Mouse (Mus musculus) erythroblast, embryonic 14.5 days (primary cell): ENCODE measurements around the gene Met. TPM values are rescaled to one million over a fixed set of nuclear protein-coding genes. Genes with fewer than 3 reads are reported as not detected.

ENCODE experiments used
- H3K27me3 ChIP-seq: 2 replicates; pipeline ENCODE4 v1.6.1; 2012; ENCODE audit warnings: inconsistent platforms; ENCODE audit not compliant: control insufficient read depth
- H3K36me3 ChIP-seq: 2 replicates; pipeline ENCODE4 v1.6.1; 2012; ENCODE audit warnings: mild to moderate bottlenecking, inconsistent platforms; ENCODE audit not compliant: control insufficient read depth
- H3K4me1 ChIP-seq: 2 replicates; pipeline ENCODE4 v1.6.1; 2012; ENCODE audit warnings: inconsistent platforms; ENCODE audit not compliant: control insufficient read depth
- H3K4me3 ChIP-seq: replicated peaks from 2 replicates; pipeline ENCODE3; 2012; ENCODE audit warnings: moderate library complexity, mild to moderate bottlenecking, inconsistent platforms
- H3K9me3 ChIP-seq: 2 replicates; pipeline ENCODE4 v1.6.1; 2012; ENCODE audit warnings: low read length, inconsistent platforms, mixed read lengths; ENCODE audit not compliant: control insufficient read depth
- GATA1 ChIP-seq: IDR thresholded peaks from 2 replicates; pipeline ENCODE4 v1.6.1; 2012; ENCODE audit warnings: low read length, inconsistent platforms, mixed read lengths
- TAL1 ChIP-seq: IDR thresholded peaks from 3 replicates; pipeline ENCODE4 v1.6.1; 2012; ENCODE audit warnings: low read length, inconsistent platforms, mixed read lengths
- polyA plus RNA-seq: library from polyadenylated mRNA; stranded (reverse); fragments of >175 nt; gene quantifications from 2 replicates; pipeline ENCODE4 v1.2.3, GENCODE M21; 2012

Met gene
- polyA plus RNA-seq, 1 experiment = not detected

DNA sequence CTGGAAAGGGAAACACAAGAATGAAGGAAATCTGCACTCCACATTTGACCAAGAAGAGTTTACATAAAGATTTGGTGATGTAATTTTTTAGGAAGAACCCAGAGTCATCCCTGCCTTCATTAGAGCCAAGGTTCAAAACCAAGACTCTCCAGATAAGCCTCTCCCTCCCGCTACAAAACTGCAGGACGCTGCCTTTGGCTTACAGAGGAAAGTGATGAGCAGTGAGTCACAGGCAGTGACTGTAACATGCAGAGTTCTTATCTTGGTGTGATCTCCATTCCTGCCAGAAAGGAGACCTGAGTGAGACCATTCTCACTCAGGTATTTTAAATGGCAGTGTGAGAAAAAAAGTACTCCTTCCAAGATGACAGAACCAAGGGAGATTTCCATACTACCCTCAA is 137.9 kb downstream of the Met start:
- Histone ChIP-seq H3K27me3 (no peaks in the 10 kb centered on the region), H3K9me3 (no peaks in the 10 kb centered on the region; the same call in 1 of the 2 replicates), H3K4me3 (no peak overlapping the region), H3K36me3 (no peaks in the 10 kb centered on the region), H3K4me1 (no peaks in the 10 kb centered on the region)
- TF ChIP-seq TAL1 (no peak), GATA1 (no peak)

DNA sequence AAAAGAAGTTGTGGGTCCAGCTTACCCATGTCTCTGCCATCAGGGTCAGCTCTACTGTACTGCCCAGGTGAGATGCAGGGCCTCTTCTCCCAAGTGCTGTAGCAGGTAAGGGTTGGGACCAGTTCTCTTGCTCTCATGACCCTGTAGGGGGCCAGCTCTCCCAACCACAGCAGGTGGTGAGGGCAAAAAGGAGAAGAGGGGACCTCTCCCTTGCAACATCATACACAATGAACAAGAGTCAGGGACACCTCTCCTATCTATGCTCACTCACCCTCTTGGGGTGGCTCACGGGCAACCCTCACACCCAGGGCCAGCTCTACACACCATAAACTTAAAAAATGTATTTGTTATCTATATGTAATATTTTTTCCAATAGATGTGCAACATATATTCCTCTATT is 143.3 kb downstream of the Met start:
- H3K27me3 ChIP-seq = no peaks in the 10 kb centered on the region
- no peaks in the 10 kb centered on the region for H3K36me3 ChIP-seq
- TF ChIP-seq GATA1 = no peak
- TF ChIP-seq TAL1 = no peak

GRCm38 (mm10) chr6:17611352-17612010 is 147.9 kb downstream of the Met start:
- H3K27me3 ChIP-seq = no peaks in the 10 kb centered on the region
- H3K4me3 ChIP-seq = no peak overlapping the region
- no peaks in the 10 kb centered on the region for H3K36me3 ChIP-seq
- no peaks in the 10 kb centered on the region for H3K9me3 ChIP-seq
- no peak for TF ChIP-seq TAL1
- no peak for TF ChIP-seq GATA1
- no peaks in the 10 kb centered on the region for H3K4me1 ChIP-seq

More for the DNA sequence above, 143.3 kb downstream of the Met start:
- no peak overlapping the region for H3K4me3 ChIP-seq
- H3K4me1 ChIP-seq = no peaks in the 10 kb centered on the region
- H3K9me3 ChIP-seq = no peaks in the 10 kb centered on the region

DNA sequence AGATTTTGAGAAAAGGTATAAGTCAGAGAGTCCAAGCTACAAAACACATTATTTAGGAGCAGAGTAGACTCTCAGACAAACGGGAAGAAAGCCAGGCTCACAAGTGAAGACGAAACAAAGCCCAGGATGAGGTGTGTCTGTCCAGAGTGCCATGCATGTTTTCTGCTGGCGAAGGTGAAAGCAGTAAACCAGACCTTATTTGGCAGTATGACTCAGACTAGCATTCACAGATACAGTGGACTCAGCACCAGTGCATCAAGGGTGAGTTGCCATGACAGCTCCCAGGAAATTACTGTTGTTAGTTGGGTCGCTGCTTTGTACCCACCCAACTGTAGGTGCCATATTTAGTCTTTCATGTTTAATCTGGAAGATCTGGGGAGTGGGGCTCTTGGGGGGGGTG is 149.1 kb downstream of the Met start:
- H3K4me3 ChIP-seq = no peak overlapping the region
- H3K36me3 ChIP-seq = no peaks in the 10 kb centered on the region
- no peaks in the 10 kb centered on the region for H3K9me3 ChIP-seq
- no peak for TF ChIP-seq TAL1
- no peaks in the 10 kb centered on the region for H3K4me1 ChIP-seq
- no peaks in the 10 kb centered on the region for H3K27me3 ChIP-seq

- Histone ChIP-seq H3K27me3 (no peaks in the 10 kb centered on the region), H3K36me3 (no peaks in the 10 kb centered on the region), H3K4me3 (no peak overlapping the region), H3K9me3 (no peaks in the 10 kb centered on the region), H3K4me1 (no peaks in the 10 kb centered on the region)
- TF ChIP-seq TAL1 (no peak), GATA1 (no peak)
Observed at GRCm38 (mm10) chr6:17620823-17621222, 157.2 kb downstream of the Met start.

DNA sequence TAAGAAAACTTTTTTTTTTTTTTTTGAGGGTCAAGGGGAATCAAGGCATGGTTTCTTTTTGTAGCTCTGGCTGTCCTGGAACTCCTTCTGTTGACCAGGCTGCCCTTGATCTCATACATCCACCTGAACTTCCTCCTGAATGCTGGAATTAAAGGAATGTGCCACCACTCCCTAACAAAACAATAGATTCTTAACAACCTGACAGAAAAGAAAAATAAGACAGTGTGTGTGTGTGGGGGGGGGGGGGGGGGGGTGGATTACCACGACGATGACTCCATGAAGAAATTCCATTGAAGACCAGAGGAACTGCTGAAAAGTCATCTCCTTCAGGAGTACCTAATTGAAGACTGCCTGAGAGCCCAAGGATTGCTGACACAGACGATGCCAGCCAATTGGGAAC is 157.8 kb downstream of the Met start:
- no peaks in the 10 kb centered on the region for H3K4me1 ChIP-seq
- H3K4me3 ChIP-seq = no peak overlapping the region
- TF ChIP-seq TAL1 (no peak), GATA1 (no peak)
- no peaks in the 10 kb centered on the region for H3K36me3 ChIP-seq
- no peaks in the 10 kb centered on the region for H3K9me3 ChIP-seq
- H3K27me3 ChIP-seq = no peaks in the 10 kb centered on the region

Other genes with a start within 250 kb of the Met start
- gene Cav2, start 182.6 kb upstream of the Met start, polyA plus RNA-seq = not detected in 2 replicates
- gene Cav1, start 157.5 kb upstream of the Met start, polyA plus RNA-seq = not detected in 2 replicates
- 0.59 and 0.60 TPM in 2 replicates for gene Capza2, start 172.4 kb downstream of the Met start, polyA plus RNA-seq
- gene St7, start 229.1 kb downstream of the Met start, polyA plus RNA-seq = 0.41 and 0.85 TPM in 2 replicates